ENCODE assay signal across 10 mouse cellular contexts in the genomic region with DNA sequence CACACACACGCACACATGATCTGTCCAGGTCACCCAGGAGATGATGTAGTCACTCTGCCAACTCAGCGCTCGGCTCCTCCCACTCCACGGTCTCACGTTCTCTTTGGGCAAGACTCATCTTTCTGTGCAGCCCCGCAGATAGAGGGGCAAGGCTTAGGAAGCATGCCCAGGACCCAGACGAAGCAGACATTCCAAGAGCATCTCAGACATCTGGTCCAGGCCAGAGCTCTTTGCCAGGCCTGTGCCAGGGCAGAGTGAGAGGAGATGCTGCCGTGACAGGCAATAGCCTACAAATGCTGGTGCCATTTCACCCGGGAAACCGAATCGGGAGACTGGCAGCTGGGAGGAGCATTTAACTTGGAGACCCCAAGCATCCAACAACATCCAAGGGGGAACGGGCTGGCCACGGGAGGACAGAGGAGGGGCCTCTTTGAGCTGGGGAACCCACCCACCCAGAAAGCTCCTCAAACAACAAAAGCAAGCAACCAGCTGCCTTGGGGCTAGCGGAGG.
A peak's percentile ranks its signal among the peaks of the same experiment; 100 is the strongest.
DNase-seq lines count a peak whose midpoint lies in the region; ATAC-seq lines count a peak whose summit lies in the region.
"Had no signal": no experiment of that assay in that cellular context is flagged by ENCODE, and none has a peak within 500 bp of the region (broad histone marks: within the 10 kb centered on the region; RNA-seq: fewer than 3 reads in every experiment).

No protein-coding gene starts in this region.

- H3K9me3 ChIP-seq in heart, embryonic 12.5 days (replicated peaks), result no peaks in the 10 kb centered on the region
- H3K9me3 ChIP-seq in embryonic facial prominence, embryonic 10.5 days, result no peaks in the 10 kb centered on the region
- H3K9me3 ChIP-seq in hindbrain, embryonic 15.5 days, result no peaks in the 10 kb centered on the region
- H3K9me3 ChIP-seq in midbrain, embryonic 13.5 days, result no peaks in the 10 kb centered on the region

- H3K4me3 ChIP-seq in heart, embryonic 12.5 days, result peak overlapping the region; percentile 12; the same call in 1 of the 2 replicates
- peak overlapping the region; percentile 49 for H3K4me3 ChIP-seq in embryonic facial prominence, embryonic 10.5 days
- H3K4me3 ChIP-seq in hindbrain, embryonic 15.5 days, result peak overlapping the region; percentile 6; the same call in 1 of the 2 replicates
- H3K4me3 ChIP-seq in midbrain, embryonic 13.5 days (replicated peaks), result peak overlapping the region; percentile 4; the same call in 1 of the 2 replicates
- H3K4me3 ChIP-seq: erythroblast, embryonic 14.5 days had no signal

- no peak overlapping the region for H3K27ac ChIP-seq in heart, embryonic 12.5 days (ENCODE audit: poor library complexity, severe bottlenecking)
- peak overlapping the region; percentile 30; the same call in 1 of the 2 replicates for H3K27ac ChIP-seq in embryonic facial prominence, embryonic 10.5 days (replicated peaks)
- H3K27ac ChIP-seq in hindbrain, embryonic 15.5 days (replicated peaks), result no peak overlapping the region
- H3K27ac ChIP-seq in midbrain, embryonic 13.5 days, result peak overlapping the region; percentile 69; the same call in 1 of the 2 replicates

- no peak for DNase-seq in heart, adult 8-10 months (ENCODE audit: low spot score)
- DNase-seq in embryonic facial prominence, embryonic 10.5 days (ENCODE audit: low spot score), result peak; percentile 49
- no peak for DNase-seq in MN1 (ENCODE audit: low spot score)
- no peak for DNase-seq in thymus, postnatal 0 days (ENCODE audit: low spot score)
- no peak for DNase-seq in adrenal gland, postnatal 4 days (ENCODE audit: low spot score in 2 of 2)
- DNase-seq: adrenal gland, adult 8-10 months had no signal

- peak overlapping the region; percentile 53 for H3K4me2 ChIP-seq in heart, embryonic 12.5 days
- peak overlapping the region; percentile 48 for H3K4me2 ChIP-seq in hindbrain, embryonic 15.5 days
- peak overlapping the region; percentile 41 for H3K4me2 ChIP-seq in midbrain, embryonic 13.5 days (replicated peaks)

- peaks cover 64% of the 10 kb centered on the region for H3K27me3 ChIP-seq in heart, embryonic 12.5 days (replicated peaks)
- H3K27me3 ChIP-seq in embryonic facial prominence, embryonic 10.5 days (replicated peaks; ENCODE audit: low read depth, poor library complexity, severe bottlenecking), result peaks cover 99% of the 10 kb centered on the region
- H3K27me3 ChIP-seq in hindbrain, embryonic 15.5 days, result peaks cover 64% of the 10 kb centered on the region
- H3K27me3 ChIP-seq in midbrain, embryonic 13.5 days, result peaks cover 76% of the 10 kb centered on the region

- no peak overlapping the region for H3K9ac ChIP-seq in heart, embryonic 12.5 days
- H3K9ac ChIP-seq in hindbrain, embryonic 15.5 days, result no peak overlapping the region
- 0 out of 2 replicates have a peak overlapping the region, but pooled peaks have one; percentile 33 for H3K9ac ChIP-seq in midbrain, embryonic 13.5 days (replicated peaks)

- 27% methylated on average over 14 of the region's 14 CpGs for WGBS in heart, embryonic 12.5 days
- WGBS in embryonic facial prominence, embryonic 10.5 days, result 20% methylated on average over 14 of the region's 14 CpGs
- WGBS in hindbrain, embryonic 15.5 days, result 8% methylated on average over 14 of the region's 14 CpGs
- 8% methylated on average over 14 of the region's 14 CpGs for WGBS in midbrain, embryonic 13.5 days

- peaks cover 11% of the 10 kb centered on the region for H3K4me1 ChIP-seq in heart, embryonic 12.5 days (replicated peaks)
- H3K4me1 ChIP-seq in embryonic facial prominence, embryonic 10.5 days, result peaks cover 21% of the 10 kb centered on the region
- H3K4me1 ChIP-seq in hindbrain, embryonic 15.5 days (replicated peaks), result peaks cover 13% of the 10 kb centered on the region
- H3K4me1 ChIP-seq in midbrain, embryonic 13.5 days (replicated peaks), result peaks cover 24% of the 10 kb centered on the region

- no peak for ATAC-seq in heart, embryonic 12.5 days (ENCODE audit: insufficient number of reproducible peaks, low FRiP score)
- peak; percentile 66; the same call in 1 of the 2 replicates for ATAC-seq in hindbrain, embryonic 15.5 days (ENCODE audit: low FRiP score, low read depth)
- peak; percentile 83 for ATAC-seq in midbrain, embryonic 13.5 days

- no peaks in the 10 kb centered on the region for H3K36me3 ChIP-seq in heart, embryonic 12.5 days
- H3K36me3 ChIP-seq in embryonic facial prominence, embryonic 10.5 days (replicated peaks), result no peaks in the 10 kb centered on the region
- H3K36me3 ChIP-seq in hindbrain, embryonic 15.5 days, result no peaks in the 10 kb centered on the region
- no peaks in the 10 kb centered on the region for H3K36me3 ChIP-seq in midbrain, embryonic 13.5 days

Comparison
In these comparisons a context has a peak if more than half of its experiments do, and no peak if none do; other contexts are left out.
1. H3K27ac ChIP-seq: peak in embryonic facial prominence, embryonic 10.5 days (single experiment) and midbrain, embryonic 13.5 days (single experiment); none in heart, embryonic 12.5 days (single experiment) and hindbrain, embryonic 15.5 days (single experiment).
2. Peak in every context shown above with its lines, with median percentiles within 50 percentile points of each other: H3K4me2 ChIP-seq and H3K4me3 ChIP-seq.